Mouse (Mus musculus): ENCODE results near the gene Dennd6b. TPM values are rescaled to one million over a fixed set of nuclear protein-coding genes. Genes with fewer than 3 reads are reported as not detected.

Dennd6b gene
- total RNA-seq, 2 experiments from 2014 or later: 11.5 to 13.0 TPM

GRCm38 (mm10) chr15:89165478-89165877 lies 30.8 kb downstream of the Dennd6b start:
- DNase-seq (ENCODE audit: low spot score in 2 of 2): no peak

GRCm38 (mm10) chr15:89161397-89161796 lies 34.9 kb downstream of the Dennd6b start:
- DNase-seq (ENCODE audit: low spot score in 2 of 2): no peak

GRCm38 (mm10) chr15:89158516-89158915 lies 37.8 kb downstream of the Dennd6b start:
- no peak for DNase-seq (ENCODE audit: low spot score in 2 of 2)

- no peak for DNase-seq (ENCODE audit: low spot score in 2 of 2)
Measured at GRCm38 (mm10) chr15:89157954-89158353, 38.3 kb downstream of the Dennd6b start.

- no peak for DNase-seq (ENCODE audit: low spot score in 2 of 2)
Measured at GRCm38 (mm10) chr15:89152312-89152711, 44.0 kb downstream of the Dennd6b start.

GRCm38 (mm10) chr15:89150041-89150390 lies 46.3 kb downstream of the Dennd6b start:
- no peak for DNase-seq (ENCODE audit: low spot score in 2 of 2)

GRCm38 (mm10) chr15:89149271-89150040 lies 46.8 kb downstream of the Dennd6b start, which contains the start of gene Mapk11:
Mapk11 (minus strand) TSS chr15:89149628.
- no peak for DNase-seq (ENCODE audit: low spot score in 2 of 2)

GRCm38 (mm10) chr15:89148496-89149270 lies 47.6 kb downstream of the Dennd6b start:
- no peak for DNase-seq (ENCODE audit: low spot score in 2 of 2)

GRCm38 (mm10) chr15:89147895-89148294 lies 48.4 kb downstream of the Dennd6b start:
- no peak for DNase-seq (ENCODE audit: low spot score in 2 of 2)

- DNase-seq (ENCODE audit: low spot score in 2 of 2): no peak
Measured at GRCm38 (mm10) chr15:89147456-89147855, 48.8 kb downstream of the Dennd6b start.

GRCm38 (mm10) chr15:89147024-89147423 lies 49.3 kb downstream of the Dennd6b start:
- DNase-seq (ENCODE audit: low spot score in 2 of 2): no peak

- DNase-seq (ENCODE audit: low spot score in 2 of 2): no peak
Measured at GRCm38 (mm10) chr15:89146537-89146936, 49.8 kb downstream of the Dennd6b start.

- no peak for DNase-seq (ENCODE audit: low spot score in 2 of 2)
Measured at GRCm38 (mm10) chr15:89145813-89146350, 50.4 kb downstream of the Dennd6b start.

- no peak for DNase-seq (ENCODE audit: low spot score in 2 of 2)
Measured at GRCm38 (mm10) chr15:89144965-89145364, 51.3 kb downstream of the Dennd6b start.

GRCm38 (mm10) chr15:89143134-89143533 lies 53.2 kb downstream of the Dennd6b start:
- no peak for DNase-seq (ENCODE audit: low spot score in 2 of 2)

- no peak for DNase-seq (ENCODE audit: low spot score in 2 of 2)
Measured at GRCm38 (mm10) chr15:89141905-89142304, 54.4 kb downstream of the Dennd6b start.

- DNase-seq (ENCODE audit: low spot score in 2 of 2): no peak
Measured at GRCm38 (mm10) chr15:89141443-89141842, 54.9 kb downstream of the Dennd6b start.

GRCm38 (mm10) chr15:89140659-89141252 lies 55.5 kb downstream of the Dennd6b start, which contains the start of gene Mapk12:
Mapk12 (minus strand) TSS chr15:89140703.
- DNase-seq (ENCODE audit: low spot score in 2 of 2): no peak

- no peak for DNase-seq (ENCODE audit: low spot score in 2 of 2)
Measured at GRCm38 (mm10) chr15:89140048-89140658, 56.1 kb downstream of the Dennd6b start.

- no peak for DNase-seq (ENCODE audit: low spot score in 2 of 2)
Measured at GRCm38 (mm10) chr15:89138531-89138930, 57.8 kb downstream of the Dennd6b start.

GRCm38 (mm10) chr15:89138046-89138405 lies 58.3 kb downstream of the Dennd6b start:
- no peak for DNase-seq (ENCODE audit: low spot score in 2 of 2)

All from adrenal gland, postnatal 4 days (tissue).